Mouse (Mus musculus): ENCODE results near the gene Ercc1.

The Ercc1 gene

DNA sequence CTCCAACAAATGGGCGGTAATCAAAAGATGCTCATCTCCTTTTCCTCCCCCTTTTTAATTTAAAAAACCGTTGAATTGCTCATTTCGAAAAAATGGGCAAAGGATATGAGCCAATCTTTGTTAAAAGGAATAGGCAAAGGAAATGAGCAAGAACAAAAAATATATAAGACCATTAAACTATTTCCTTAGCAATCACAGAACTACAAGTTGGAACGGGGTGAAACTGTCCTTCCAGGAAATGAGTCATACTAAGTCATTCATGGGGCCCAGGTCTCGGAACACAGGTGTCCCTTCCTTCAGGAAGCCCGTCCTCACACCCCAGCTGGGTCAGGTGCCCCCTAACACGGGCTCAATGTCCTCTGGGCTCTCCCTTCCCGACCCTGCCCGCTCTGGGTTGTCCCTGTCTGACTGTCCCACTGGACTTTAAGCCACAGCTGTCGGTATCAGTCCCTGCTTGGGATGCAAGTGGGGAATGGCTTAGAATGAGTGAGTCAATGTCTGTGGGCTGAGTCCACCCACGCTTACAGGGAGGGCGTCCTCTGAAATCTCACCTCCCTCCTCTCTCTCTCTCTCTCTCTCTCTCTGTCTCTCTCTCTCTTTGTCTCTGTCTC is at the start of gene Ercc1:
TSS of gene Ercc1 (plus strand) at position 542 of the 611 bp plus-strand sequence.
- peak; percentile 73 for DNase-seq (ENCODE audit: low read depth)

DNA sequence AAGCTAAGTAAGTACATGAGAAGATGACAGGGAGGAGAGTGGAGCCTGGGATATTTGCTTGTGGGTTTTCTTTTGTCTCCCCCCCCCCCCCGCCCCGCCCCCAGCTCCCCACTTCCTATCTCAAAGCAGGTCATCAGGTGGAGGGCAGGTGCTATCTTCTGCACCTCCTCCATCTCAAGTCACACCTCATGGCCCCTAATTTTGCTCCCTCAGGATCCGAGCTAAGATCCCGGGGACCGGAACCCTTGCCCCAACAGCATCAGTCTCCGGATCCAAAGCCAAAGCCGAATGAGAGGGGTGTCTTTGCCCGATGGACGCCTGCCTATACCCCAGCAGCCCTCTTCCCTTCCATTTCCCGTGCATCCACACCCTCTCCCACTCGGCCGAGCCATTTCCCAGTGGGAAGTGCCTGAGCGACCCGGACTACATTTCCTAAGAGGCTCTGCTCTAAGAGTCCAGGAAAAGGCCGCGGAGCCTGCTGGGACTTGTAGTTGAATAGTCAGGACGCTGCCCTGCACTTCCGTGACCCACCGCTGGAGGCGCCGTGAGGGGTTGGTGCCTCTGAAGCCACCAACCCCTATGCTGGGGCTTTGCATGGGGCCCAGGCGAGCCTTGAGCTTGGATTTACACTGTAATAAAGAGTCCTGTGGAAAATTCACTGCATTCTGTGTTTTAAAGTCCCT is 48.9 kb upstream of the Ercc1 start:
- peak; percentile 94 for DNase-seq (ENCODE audit: low read depth)

DNA sequence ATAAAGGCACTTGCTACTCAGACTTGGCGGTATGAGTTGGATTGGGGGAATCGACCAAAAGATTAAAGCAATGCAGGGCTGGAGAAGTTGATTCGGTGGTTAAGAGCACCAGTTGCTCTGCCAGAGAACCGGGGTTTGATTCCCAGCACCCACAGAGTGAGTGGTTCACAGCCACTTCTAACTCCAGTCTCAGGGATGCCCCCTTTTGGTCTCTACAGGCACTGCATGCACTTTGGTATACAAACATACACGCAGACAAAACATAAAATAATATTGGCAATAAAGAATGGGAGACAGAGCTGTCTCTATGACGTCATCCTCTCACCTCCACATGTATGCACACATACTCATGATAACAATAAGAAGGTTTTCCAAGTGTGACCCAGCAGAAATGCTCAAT is 47.5 kb upstream of the Ercc1 start:
- peak; percentile 54 for DNase-seq (ENCODE audit: low read depth)

DNA sequence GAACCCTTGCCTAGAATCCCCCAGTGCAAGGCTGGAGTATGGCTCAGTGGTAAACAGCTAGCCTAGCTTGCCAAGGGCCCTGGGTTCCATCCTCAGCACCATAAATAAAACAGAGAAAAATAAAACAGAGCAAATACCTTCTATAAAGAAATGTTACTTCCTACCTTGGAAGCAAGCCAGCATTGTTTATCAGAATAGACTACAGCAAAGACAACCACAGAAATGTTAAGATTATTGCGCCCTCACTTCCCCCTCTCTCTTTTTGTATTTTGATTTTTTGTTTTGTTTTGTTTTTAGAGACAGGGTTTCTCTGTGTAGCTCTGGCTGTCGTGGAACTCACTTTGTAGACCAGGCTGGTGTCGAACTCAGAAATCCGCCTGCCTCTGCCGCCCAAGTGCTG is 46.8 kb upstream of the Ercc1 start:
- no peak for DNase-seq (ENCODE audit: low read depth)

- peak; percentile 77 for DNase-seq (ENCODE audit: low read depth)
These were observed 45.4 kb upstream of the Ercc1 start for GRCm38 (mm10) chr7:19299194-19299593.

GRCm38 (mm10) chr7:19300501-19301421 is 43.8 kb upstream of the Ercc1 start:
- peak; percentile 93 for DNase-seq (ENCODE audit: low read depth)

DNA sequence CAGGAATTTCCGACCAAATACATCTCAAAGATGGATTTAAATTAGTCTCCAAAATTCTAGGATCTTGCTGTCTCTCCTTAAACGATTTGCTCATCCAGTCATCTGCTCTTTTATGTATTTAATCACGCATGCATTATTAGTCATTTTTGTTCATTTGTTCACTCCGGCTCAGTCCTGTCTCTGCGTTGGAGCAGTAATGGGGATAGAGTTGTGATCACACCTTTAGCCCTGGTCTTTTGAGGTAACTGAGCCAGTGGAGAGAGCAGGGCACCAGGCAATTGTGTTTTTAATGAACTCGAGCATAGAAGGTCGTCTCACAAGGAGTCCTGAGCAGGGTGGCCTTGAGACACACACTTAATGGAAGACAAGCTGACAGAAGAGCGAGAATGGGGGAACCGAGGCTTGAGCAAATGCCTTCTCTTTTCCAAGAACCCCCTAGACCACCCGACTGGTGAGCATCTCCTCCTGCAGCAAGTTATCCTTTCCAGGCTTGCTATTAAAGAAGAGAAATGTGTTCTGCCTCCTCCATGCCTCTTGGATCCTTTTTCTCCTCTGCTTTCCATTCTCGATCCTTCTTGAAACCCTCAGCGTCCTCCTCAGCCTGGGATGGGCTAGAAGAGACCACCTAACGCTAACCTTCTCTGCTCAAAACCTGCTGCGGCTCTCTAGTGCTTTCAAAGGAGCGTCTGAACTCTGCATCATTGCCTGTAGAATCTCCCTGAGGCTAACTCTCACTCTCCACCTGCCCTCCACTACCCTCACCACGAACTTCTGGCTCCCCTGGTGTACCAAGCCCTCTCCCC is 42.9 kb upstream of the Ercc1 start:
- DNase-seq (ENCODE audit: low read depth) = peak; percentile 79

DNA sequence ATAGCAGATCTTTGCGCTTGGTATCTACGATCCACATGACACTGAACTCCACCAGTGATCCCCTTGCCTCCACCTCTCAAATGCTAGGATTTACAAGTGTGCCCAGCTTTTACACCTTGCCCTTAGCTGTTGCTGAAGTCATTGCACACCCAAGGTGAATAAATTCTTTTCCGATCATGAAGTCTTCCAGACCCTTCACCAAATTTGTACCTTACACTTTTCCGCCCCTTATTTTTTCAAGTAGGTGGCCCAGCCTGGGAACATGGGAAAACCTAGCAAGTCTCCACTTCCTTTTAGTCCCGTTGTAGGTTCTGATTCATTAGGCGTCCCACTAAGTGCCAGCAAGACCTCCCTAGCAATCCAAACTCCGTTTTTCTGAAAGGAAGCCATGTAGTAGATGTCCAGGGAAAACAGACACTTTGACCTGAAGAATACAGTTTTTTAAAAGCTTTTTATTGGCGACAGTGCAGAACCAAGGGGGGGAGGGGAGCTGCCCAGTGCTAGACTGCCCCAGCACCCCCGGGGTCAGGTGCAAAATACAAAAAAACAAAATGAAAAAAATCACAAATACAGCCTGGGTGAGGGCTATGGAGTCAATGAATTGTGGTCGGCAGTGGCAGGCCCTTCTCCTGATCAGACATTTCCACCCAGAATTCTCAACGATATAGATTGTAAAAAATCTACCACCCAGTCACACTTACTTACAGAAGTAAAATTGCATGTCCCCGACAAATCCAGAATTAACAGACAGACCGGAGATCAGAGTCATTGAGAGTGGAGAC is 42.1 kb upstream of the Ercc1 start:
- DNase-seq (ENCODE audit: low read depth) = no peak

GRCm38 (mm10) chr7:19303046-19303305 is 41.6 kb upstream of the Ercc1 start:
- peak; percentile 76 for DNase-seq (ENCODE audit: low read depth)

DNA sequence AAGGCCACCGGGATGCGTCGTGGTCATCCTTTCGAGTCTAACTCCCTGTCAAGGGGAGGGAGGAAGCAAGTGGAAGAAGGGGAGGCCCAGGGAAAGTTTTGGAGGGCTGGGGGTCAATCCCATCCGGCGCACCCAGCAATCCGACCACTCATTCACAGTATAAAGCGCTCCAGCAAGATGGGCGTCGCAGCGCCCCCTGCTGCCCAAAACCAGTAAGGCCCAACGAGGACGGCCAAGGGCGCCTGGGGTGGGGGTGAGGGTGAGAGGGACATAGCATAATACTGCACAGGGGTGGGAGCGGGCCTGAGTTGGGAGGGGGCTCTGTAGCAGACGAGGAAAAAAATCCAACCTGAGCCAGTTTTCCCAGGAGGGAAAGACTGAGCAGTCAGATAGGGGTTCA is 40.8 kb upstream of the Ercc1 start:
- DNase-seq (ENCODE audit: low read depth) = peak; percentile 91

DNA sequence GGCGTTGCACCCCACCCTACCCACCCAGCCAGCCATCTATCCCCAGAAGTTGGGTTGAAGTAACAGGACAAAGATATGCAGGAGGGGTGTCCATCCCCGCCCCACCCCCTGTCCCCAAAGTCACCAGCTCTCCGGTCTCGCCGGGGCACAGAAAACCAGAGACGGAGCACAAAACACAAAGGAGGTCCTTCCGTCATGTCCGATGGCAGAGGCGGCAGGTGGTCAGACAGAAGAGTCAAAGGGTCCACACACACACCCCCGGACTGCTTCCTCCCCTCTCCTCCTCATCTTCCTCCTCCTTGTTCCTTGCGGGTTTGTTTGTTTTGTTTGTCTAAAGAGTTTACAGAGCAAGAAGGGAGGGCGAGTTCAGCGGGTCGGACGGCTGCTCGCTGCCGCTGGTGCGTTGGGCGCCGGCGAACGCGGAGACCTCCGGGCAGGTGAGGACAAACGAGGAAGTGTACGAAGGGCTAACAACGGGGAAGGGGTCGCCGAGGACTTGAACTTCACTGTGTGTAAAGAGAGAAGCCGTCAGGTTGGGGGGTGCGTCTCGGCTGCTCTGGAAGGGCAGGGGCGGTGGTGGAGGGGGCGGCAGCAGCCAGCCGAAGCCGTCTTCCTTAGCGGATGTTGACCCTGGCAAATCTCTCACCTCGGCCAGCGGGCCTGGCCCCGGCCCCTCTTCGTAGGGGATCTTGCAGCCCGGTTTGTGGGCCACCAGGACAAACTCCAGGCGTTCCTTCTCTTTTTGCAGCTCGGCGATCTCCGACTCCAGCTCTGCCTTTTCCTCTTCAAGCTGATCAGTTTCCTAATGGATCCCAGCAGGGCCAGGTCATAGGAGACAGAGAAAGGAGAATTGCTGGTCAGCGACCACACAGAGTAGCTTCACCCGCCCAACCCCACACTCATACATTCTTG is 39.8 kb upstream of the Ercc1 start:
- no peak for DNase-seq (ENCODE audit: low read depth)

- DNase-seq (ENCODE audit: low read depth) = no peak
These were observed 39.2 kb upstream of the Ercc1 start for GRCm38 (mm10) chr7:19305413-19305735.

DNA sequence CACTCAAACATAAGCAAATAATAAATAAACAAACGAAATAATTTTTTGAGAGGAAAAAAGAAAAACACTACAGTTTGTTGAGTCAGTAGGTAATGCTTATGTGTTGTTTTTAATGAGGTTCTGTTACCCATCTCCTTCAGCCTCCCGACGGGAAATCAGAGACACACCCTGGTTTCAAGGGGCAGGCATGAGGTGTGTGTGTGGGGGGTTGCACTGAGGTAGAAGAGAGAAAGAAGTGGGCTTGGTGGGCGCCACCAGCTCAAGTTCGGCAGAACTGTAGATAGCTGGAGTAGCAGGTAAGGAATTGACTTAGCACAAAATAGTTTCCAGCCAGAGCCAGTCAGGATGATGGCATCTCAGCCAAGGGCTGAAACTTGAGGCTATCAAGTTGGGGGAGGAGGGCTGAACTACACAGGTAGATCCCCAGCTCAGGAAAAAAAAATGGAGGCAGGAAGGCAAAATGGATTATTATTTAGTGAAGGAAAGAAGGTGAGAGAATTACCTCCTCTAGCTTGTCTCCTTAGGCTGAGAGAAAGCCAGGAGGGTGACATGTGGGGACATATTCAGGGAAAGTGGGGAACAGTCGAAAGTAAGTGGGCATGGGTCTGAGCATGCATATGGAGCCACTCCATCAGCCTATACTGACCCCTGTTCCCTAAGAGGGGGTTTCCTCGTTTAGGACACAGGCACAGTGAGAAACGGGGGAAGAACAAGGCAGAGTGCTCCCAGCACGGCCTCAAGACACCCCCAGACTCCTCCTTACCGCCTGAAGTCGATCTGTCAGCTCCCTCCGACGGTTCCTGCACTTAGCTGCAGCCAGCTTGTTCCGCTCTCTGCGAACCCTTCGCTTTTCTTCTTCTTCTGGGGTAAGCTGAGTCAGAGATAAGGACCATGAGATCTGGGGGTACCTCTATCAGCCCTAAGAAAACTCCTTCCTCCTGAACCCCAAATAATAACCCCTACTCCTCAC is 38.5 kb upstream of the Ercc1 start:
- peak; percentile 67 for DNase-seq (ENCODE audit: low read depth)

- peak; percentile 63 for DNase-seq (ENCODE audit: low read depth)
These were observed 37.5 kb upstream of the Ercc1 start for GRCm38 (mm10) chr7:19306819-19307738.

DNA sequence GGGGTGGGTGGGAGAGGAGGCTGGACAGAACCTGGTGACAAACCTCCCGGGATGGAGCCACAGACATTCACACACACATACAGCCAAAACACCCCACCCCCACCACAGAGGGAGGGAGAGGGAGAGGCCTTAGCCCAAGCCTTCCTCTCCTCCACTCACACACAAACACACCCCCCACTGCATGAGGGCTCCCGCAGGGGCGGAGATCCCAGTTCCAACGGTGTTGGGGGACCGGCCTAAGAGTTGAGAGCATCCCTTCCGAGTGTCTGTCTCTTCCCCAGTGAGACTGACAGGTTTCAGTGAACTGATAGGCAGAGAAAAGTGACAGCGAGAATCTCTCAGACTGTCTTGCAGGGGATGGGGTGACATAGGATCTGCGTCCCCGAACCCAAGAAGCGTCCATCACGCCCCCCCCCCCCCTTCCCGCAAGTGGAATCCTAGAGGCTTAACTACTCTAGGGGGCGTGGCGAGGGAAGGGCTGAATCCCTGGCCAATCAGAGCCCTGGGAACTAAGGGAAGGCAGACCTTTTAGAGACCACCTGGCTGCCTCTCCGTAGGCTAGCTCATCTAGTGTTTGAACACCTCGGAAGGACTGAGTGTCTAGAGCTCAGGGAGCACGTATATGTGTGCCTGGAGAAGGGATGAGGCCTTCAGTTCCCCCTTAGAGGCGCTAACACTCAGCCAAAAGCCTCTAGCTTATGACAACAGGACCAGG is 36.7 kb upstream of the Ercc1 start:
- DNase-seq (ENCODE audit: low read depth) = no peak

DNA sequence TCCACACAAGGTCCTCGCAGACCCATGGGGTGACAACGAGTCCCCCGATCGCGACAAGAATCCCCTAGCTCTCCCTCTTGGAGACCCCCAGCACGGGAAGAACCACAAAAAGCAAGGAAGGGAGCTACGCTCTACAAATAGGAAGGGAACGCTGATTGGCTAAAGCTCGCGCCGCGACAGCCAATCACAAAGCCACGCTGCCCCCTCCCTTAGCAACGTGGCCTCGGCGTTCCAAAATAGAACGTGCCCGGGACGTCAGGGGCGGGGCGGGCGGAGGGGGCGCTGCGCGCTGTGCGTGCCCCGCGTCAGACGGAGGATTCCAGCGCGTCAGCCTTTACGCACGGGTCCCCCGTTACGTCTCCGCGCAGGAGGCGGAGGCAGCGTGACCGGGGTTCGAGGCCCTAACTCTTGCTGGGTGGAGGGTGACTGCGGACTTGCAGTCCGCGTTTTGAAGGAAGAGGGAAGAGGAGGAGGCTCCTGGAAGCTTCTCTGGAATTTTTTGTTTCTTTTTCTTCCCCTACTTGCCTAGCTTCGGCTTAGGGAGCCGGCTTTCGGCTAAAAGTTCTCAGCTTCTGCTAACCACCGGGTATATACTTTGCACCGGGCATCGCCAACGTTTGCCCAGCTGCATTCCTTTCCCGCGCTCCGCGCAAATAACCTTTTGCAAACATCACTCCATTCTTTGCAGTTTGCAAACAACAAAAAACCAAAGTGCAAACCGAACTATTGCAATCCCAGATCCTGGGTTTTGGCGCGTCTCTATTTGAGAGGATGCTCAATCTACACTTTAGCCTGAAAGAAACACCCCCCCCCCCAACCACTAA is 35.9 kb upstream of the Ercc1 start:
- peak; percentile 95 for DNase-seq (ENCODE audit: low read depth)

All from induced T-regulatory cell, adult 2 months (primary cell).